Mouse (Mus musculus) E14TG2a.4 (cell line): ENCODE measurements around the gene Lrp11.

Experiments used
- CTCF ChIP-seq: conservative IDR thresholded peaks from 2 replicates; pipeline ENCODE4 v1.5.1; 2014; ENCODE audit warnings: low read length
- NANOG ChIP-seq: IDR thresholded peaks from 2 replicates; pipeline ENCODE4 v1.6.1; 2014; ENCODE audit warnings: borderline replicate concordance, low read length, mixed read lengths

- TF ChIP-seq CTCF (no peak), NANOG (no peak)
Observed at GRCm38 (mm10) chr10:7590234-7590689, 662 bp downstream of the Lrp11 start.
